Mouse (Mus musculus) forebrain, postnatal 0 days (tissue): ENCODE measurements around the gene Gtf2h3. TPM values are rescaled to one million over a fixed set of nuclear protein-coding genes. Genes with fewer than 3 reads are reported as not detected.
"Not testable (repeated sequence)": the region's sequence is repeated elsewhere in the genome, so short reads cannot be mapped to it uniquely, and the experiment has no call there.

Experiments
- ATAC-seq: fragments of 200-750 bp; cut with Nextera tagmentation; 2 replicates; pipeline ENCODE4 v1.8.0; 2017; ENCODE audit warnings: mild to moderate bottlenecking, moderate library complexity
- DNase-seq: peaks from one replicate; pipeline ENCODE4 v3.0.0-alpha.2; 2015
- H3K27ac ChIP-seq: fragments of 300-500 bp; sonication (generic); 2 replicates; pipeline ENCODE4 v1.5.1; 2014; ENCODE audit warnings: low read depth, mild to moderate bottlenecking, antibody characterized with exemption, low read length, moderate library complexity, mixed read lengths
- H3K27me3 ChIP-seq: fragments of 300-500 bp; sonication (generic); 2 replicates; pipeline ENCODE4 v1.6.1; 2014; ENCODE audit warnings: mild to moderate bottlenecking, low read length, mixed read lengths; ENCODE audit not compliant: insufficient read depth
- H3K36me3 ChIP-seq: fragments of 300-500 bp; sonication (generic); 2 replicates; pipeline ENCODE4 v1.6.1; 2014; ENCODE audit warnings: mild to moderate bottlenecking, moderate library complexity; ENCODE audit not compliant: insufficient read depth
- H3K4me1 ChIP-seq: fragments of 300-500 bp; sonication (generic); 2 replicates; pipeline ENCODE4 v1.6.1; 2014; ENCODE audit warnings: antibody characterized with exemption; ENCODE audit not compliant: insufficient read depth
- H3K4me2 ChIP-seq: fragments of 300-500 bp; sonication (generic); 2 replicates; pipeline ENCODE4 v1.6.1; 2014; ENCODE audit warnings: low read depth, mild to moderate bottlenecking, moderate library complexity
- H3K4me3 ChIP-seq: fragments of 300-500 bp; sonication (generic); 2 replicates; pipeline ENCODE4 v1.5.1; 2014; ENCODE audit warnings: low read depth, low read length, mixed read lengths
- H3K9ac ChIP-seq: fragments of 300-500 bp; sonication (generic); 2 replicates; pipeline ENCODE4 v1.6.1; 2014; ENCODE audit warnings: mild to moderate bottlenecking
- H3K9me3 ChIP-seq: fragments of 300-500 bp; sonication (generic); 2 replicates; pipeline ENCODE4 v1.6.1; 2016; ENCODE audit warnings: low read length
- CTCF ChIP-seq: sonication (generic); IDR thresholded peaks from 2 replicates; pipeline ENCODE4 v1.5.1; 2016; ENCODE audit warnings: antibody characterized with exemption, control low read depth, low read depth
- WGBS: fragments of 180-500 bp; shearing (Covaris S2); extraction: QIAGEN DNeasy Blood & Tissue Kit; methylation state at CpG from one replicate; pipeline ENCODE4 v1.1.7; 2014; 5-methylcytosine and 5-hydroxymethylcytosine counted together
- polyA plus RNA-seq: library from polyadenylated mRNA; unstranded; fragments of >200 nt; fragmentation: Nextera tagmentation; extraction: Ambion mirVana; gene quantifications from 2 replicates; pipeline ENCODE4 v1.2.1, GENCODE M21; 2015
- total RNA-seq: library from RNA; depleted of rRNA; stranded (reverse); fragments of >200 nt; gene quantifications from 2 replicates; pipeline ENCODE4 v1.2.3, GENCODE M21; 2014

Gene Gtf2h3
- total and polyA plus RNA-seq, 2 experiments from 2014 or later: 33.2 to 35.0 TPM

- H3K27me3 ChIP-seq: no peaks in the 10 kb centered on the region
- ATAC-seq: no peak
- H3K36me3 ChIP-seq: peaks cover 42% of the 10 kb centered on the region
- no peak overlapping the region for H3K4me3 ChIP-seq
- no peak overlapping the region for H3K9ac ChIP-seq
- H3K27ac ChIP-seq: no peak overlapping the region
- TF ChIP-seq CTCF: peak; percentile 60
- no peak for DNase-seq
- H3K9me3 ChIP-seq: no peaks in the 10 kb centered on the region
- no peak overlapping the region for H3K4me2 ChIP-seq
- 85% methylated on average over 1 of the region's 1 CpGs for WGBS
- H3K4me1 ChIP-seq: peaks cover 6% of the 10 kb centered on the region; the same call in 1 of the 2 replicates
Measured at GRCm38 (mm10) chr5:124555145-124555544, 23.8 kb upstream of the Gtf2h3 start.

- Histone ChIP-seq H3K9me3 (no peaks in the 10 kb centered on the region), H3K27me3 (no peaks in the 10 kb centered on the region), H3K27ac (no peak overlapping the region), H3K4me2 (no peak overlapping the region), H3K4me3 (no peak overlapping the region), H3K4me1 (no peaks in the 10 kb centered on the region), H3K36me3 (peaks cover 90% of the 10 kb centered on the region), H3K9ac (no peak overlapping the region)
- DNase-seq (no peak), ATAC-seq (no peak)
- WGBS: 87% methylated on average over 12 of the region's 12 CpGs
- no peak for TF ChIP-seq CTCF
Measured at GRCm38 (mm10) chr5:124571068-124571467, 7.9 kb upstream of the Gtf2h3 start.

DNA sequence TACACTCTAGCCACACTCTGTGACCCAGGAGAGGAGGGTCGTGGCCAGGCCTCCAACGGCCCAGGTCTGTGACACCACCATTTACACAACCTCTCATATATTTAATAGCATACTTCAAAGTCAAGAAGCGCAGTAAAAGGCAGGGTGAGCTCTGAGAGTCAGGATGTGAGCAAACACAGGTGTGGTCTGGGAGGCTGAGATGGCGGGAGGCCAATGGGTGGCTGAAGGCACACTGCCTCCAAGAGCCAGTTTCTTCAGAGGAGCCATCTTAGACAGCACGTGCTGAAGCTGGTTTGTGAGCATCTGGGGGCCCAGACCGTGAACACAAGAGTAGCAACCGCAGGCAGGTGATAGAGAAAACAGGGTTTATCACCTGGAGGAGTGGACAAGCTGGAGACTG is 3.5 kb upstream of the Gtf2h3 start:
- Histone ChIP-seq H3K4me2 (no peak overlapping the region), H3K9ac (no peak overlapping the region), H3K9me3 (no peaks in the 10 kb centered on the region), H3K4me3 (no peak overlapping the region), H3K27ac (no peak overlapping the region), H3K36me3 (peaks cover 68% of the 10 kb centered on the region), H3K27me3 (no peaks in the 10 kb centered on the region), H3K4me1 (peaks cover 14% of the 10 kb centered on the region)
- 97% methylated on average over 7 of the region's 7 CpGs for whole genome bisulfite sequencing
- DNase-seq: no peak
- ATAC-seq: no peak
- TF ChIP-seq CTCF: no peak

DNA sequence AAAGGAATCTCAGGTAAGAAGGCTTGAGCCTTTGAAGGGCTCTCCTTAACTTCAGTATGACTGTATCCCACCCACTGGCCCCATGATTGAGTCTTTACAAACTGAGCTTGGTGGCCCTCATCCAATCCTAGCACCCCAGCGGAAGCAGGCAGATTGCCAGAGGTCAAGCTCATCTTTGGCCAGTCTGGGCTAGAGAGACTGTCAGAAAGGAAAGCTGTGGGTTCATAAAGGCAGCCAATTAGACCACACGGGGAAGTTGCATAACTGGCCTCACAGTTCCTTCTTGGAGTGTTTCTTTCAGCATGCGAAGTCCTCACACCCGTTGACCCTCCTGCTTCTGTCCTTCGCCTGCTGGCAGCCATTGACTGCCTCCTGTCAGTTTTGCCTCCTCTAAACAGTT is 3.6 kb downstream of the Gtf2h3 start:
- 90% methylated on average over 5 of the region's 5 CpGs for WGBS

GRCm38 (mm10) chr5:124592768-124593167 is 13.8 kb downstream of the Gtf2h3 start:
- Histone ChIP-seq H3K4me3 (no peak overlapping the region), H3K4me2 (no peak overlapping the region), H3K27me3 (no peaks in the 10 kb centered on the region), H3K36me3 (peaks cover 70% of the 10 kb centered on the region), H3K9me3 (no peaks in the 10 kb centered on the region), H3K27ac (no peak overlapping the region), H3K4me1 (no peaks in the 10 kb centered on the region), H3K9ac (no peak overlapping the region)
- WGBS: 98% methylated on average over 3 of the region's 3 CpGs
- ATAC-seq: no peak
- no peak for TF ChIP-seq CTCF
- no peak for DNase-seq

More for the DNA sequence above, 3.6 kb downstream of the Gtf2h3 start:
- ATAC-seq (no peak), DNase-seq (no peak)
- TF ChIP-seq CTCF: no peak
- no peak overlapping the region for H3K4me2 ChIP-seq
- no peak overlapping the region for H3K4me3 ChIP-seq
- H3K27ac ChIP-seq: no peak overlapping the region
- no peaks in the 10 kb centered on the region for H3K9me3 ChIP-seq
- H3K4me1 ChIP-seq: peaks cover 14% of the 10 kb centered on the region
- H3K9ac ChIP-seq: no peak overlapping the region
- peaks cover 34% of the 10 kb centered on the region for H3K36me3 ChIP-seq
- H3K27me3 ChIP-seq: no peaks in the 10 kb centered on the region

DNA sequence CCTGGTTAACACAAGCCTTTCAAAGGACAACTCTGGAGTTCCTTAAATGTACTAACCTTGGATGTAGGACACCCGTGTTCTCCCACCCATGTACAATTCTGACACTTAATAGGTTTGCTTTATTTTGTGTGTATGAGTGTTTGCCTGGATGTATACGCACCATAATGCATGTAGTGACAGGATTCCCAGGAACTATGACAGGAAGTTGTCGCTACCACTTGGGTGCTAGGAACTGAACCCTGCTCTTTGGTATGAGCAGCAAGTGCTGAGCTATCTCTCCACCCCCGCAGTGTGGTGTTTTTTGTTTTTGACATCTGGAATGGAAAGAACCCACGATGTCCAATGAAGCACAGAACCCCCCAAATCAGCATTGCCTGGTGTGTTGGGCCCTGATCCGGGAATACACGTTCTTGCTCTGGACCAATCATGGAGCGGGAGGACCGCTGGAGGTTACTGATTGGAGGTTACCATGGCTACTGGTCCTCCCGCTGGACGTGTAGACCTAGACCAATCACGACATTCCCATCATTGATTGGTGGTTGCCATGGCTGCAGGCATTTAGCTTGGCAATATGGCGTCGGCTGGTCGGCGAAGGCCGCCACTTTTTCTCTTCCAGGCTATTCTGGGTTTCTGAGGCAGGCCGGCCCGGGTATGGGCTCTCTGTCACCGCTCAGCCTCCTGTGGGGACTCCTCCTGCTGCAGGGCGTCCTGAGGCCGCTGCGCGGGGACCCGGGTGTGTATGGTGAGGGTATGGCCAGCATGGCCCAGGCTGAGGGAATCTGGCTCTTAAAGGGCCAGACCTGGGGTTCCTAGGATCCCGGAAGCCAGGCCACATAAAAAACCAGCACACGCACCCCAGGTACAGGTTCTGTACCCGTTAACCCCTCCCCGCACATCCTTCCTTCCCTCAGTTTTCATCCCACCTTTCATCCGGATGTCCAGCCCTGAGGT is 19.6 kb downstream of the Gtf2h3 start:
- DNase-seq (peak; percentile 98), ATAC-seq (peak; percentile 100)
- 7% methylated on average over 30 of the region's 30 CpGs for WGBS
- peak overlapping the region; percentile 58; the same call in 1 of the 2 replicates for H3K27ac ChIP-seq
- no peak for TF ChIP-seq CTCF
- no peaks in the 10 kb centered on the region for H3K9me3 ChIP-seq
- peak overlapping the region; percentile 90 for H3K4me3 ChIP-seq
- peaks cover 7% of the 10 kb centered on the region for H3K4me1 ChIP-seq
- peaks cover 31% of the 10 kb centered on the region for H3K36me3 ChIP-seq
- H3K9ac ChIP-seq: peak overlapping the region; percentile 67
- H3K4me2 ChIP-seq: peak overlapping the region; percentile 95
- no peaks in the 10 kb centered on the region for H3K27me3 ChIP-seq

DNA sequence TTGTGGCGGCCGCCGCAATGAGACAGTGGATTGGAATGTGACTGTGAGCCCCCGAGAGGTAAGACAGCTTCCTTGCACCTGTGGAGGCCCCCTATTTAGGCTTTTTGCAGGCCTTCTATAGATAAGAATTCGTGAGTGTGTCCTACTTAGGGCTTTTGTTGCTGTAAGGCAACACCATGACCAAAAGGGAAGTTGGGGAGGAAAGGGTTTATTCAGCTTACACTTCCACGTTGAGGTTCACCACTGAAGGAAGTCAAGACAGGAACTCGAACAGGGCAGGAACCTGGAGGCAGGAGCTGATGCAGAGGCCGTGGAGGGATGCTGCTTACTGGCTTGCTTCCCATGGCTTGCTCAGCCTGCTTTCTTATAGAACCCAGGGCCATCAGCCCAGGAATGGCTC is 20.8 kb downstream of the Gtf2h3 start:
- H3K9ac ChIP-seq, H3K9me3 ChIP-seq, H3K27me3 ChIP-seq, DNase-seq, ATAC-seq, H3K4me1 ChIP-seq, H3K27ac ChIP-seq, H3K4me3 ChIP-seq: not testable (repeated sequence)
- Histone ChIP-seq H3K36me3 (peaks cover 21% of the 10 kb centered on the region), H3K4me2 (peak overlapping the region; percentile 95)
- WGBS: 64% methylated on average over 8 of the region's 8 CpGs
